Mouse (Mus musculus) liver, embryonic 18 days (tissue): ENCODE measurements around the gene Zbtb22. TPM values are rescaled to one million over a fixed set of nuclear protein-coding genes. Genes with fewer than 3 reads are reported as not detected.

Source experiments
- polyA plus RNA-seq: library from polyadenylated mRNA; depleted of rRNA; stranded (reverse); fragments of >200 nt; gene quantifications from 2 replicates; pipeline ENCODE4 v1.2.3, GENCODE M21; 2012; rRNA removed

Gene Zbtb22
- polyA plus RNA-seq, result 11.4 and 11.9 TPM in 2 replicates

DNA sequence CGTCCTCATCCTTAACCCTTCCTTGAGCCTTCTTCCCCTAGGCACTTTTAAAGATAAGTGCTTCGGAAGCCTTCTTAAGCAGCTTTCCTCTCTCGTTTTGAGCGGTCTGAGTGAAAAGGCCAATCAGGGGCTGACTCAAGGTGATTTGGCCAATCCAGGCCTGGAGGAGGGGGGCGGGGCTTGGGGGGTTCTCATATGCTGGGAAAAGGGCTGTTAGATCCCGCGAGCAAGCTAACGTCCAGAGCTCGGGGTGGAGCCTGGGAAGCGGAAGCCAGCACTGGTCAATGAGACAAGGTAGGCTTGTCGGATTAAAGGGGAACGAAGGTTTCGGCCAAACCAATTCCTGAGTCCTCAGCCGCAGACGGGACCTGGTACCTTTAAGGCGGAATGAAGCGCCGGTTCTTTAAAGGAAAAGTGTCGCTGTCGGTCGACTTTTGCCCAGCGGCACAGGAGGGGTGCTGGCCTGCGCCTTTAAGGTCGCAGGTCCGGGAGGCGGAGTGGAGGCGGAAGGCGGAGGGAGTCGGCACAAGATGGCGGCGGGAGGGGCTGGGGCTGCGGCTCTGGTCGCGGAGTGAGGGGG, at the start of gene Zbtb22, which contains the start of gene Tapbp:
Gene Zbtb22, plus strand, starts transcription at position 234 of the 580 bp plus-strand sequence.
Gene Tapbp, plus strand, starts transcription at position 229 of the 580 bp plus-strand sequence.

DNA sequence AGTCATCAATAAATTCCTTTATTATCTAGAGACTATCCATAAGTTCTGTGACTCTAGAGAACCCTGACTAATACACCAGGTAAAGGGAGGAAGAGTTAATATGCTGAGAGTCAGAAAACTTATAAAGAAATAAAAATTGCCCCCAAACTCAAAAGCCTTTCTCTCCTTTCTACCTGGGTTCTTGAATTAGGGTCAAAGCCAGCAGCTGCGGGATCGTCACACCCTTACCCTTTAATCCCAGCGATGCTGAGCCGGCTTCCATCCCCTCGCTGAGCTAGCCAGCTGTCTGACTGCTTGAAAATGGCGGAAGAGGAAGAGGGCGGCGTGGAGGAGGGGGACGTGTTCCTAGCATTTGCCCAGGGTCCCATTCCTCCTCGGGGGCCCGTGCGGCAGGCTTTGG, 42.2 kb upstream of the Zbtb22 start, which contains the start of gene Gm7029:
Gene Gm7029, plus strand, starts transcription at position 301 of the 400 bp plus-strand sequence.

DNA sequence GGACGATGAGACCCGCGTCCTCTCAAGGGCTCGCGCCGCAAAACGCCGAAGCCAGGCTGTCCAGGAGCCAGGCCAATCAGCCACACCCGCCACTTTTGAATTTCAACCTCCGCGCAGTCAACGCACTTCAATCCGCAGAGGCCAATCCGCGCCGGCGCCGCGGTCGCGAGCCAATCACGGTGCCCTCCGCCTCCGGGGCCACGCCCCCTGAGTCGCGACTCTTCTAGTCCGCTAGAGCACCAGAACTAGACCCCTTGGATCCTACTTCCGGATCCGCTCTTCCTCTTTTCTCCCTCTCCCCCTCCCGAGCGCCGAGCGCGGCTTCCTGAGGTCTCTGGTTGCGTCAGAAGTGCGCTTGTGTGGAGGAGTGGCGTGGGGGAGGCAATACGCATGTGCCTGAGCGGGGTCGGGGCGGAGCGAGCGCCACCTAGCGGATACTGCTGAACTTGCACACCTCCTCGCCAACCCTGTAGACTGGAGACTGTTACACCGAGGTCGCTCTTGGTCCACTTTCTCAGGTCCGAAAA, 25.1 kb upstream of the Zbtb22 start, which contains the start of gene Kifc1:
Gene Kifc1, minus strand, starts transcription at position 129 of the 527 bp plus-strand sequence.

DNA sequence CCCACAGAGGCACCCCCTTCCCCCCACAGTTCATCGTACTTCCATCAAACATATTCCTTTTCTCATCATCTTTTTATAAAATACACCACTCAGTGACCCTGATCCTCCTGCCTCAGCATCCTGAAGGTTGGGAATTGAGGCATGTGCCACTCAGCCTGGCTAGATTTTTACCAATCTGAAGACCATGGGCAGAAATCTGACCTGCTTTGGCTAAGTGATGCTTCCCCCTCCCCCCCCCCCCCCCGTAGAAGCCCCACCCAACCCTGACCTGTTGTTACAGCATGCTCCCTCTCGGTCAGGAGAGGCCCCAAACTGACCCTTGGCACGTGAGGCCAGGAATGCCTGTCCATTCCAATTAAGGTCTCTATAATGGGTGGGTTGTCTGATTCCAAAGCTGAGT, 10.9 kb upstream of the Zbtb22 start, which contains the start of gene Platr17:
Gene Platr17, plus strand, starts transcription at position 301 of the 400 bp plus-strand sequence.

DNA sequence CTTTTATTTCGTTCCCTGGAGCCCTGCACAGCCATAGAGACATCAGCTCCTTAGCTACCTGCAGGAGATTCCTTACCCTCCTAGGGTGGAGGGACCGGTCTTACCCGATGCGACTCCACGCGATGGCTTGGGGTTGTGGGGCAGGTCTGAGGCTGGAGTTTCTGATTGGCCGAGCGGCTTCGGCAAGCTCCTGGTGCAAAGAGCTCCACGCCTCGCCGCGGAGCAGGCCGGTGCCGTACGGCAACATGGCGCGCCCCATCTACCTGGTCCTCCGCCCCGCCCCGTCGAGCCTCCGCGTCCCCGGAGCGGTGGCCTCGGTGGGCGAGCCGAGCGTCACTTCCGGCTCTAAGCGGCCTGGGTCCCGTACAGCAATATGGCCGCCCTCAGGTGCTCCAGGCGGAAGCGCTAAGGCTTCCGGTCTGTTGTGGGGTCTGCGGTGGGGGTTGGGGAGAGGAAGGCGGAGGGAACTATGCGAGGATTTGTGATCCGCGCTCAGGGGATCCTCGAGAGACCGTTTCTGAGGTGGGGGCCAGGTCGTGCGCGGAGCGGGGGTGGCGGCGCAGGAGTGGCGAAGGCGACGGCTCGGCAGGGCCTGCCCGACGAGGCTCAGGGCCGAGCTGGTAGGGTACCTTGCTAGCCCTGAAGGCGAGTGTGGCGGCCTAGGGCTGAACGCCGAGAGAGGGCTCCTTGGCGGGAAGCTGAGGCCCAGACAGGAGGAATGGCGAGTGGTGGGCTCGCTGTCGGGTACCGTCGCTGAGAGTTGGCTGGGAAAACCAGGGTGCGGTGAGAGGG, 6.4 kb upstream of the Zbtb22 start, which contains the start of gene Daxx:
Gene Daxx, plus strand, starts transcription at position 338 of the 792 bp plus-strand sequence.

DNA sequence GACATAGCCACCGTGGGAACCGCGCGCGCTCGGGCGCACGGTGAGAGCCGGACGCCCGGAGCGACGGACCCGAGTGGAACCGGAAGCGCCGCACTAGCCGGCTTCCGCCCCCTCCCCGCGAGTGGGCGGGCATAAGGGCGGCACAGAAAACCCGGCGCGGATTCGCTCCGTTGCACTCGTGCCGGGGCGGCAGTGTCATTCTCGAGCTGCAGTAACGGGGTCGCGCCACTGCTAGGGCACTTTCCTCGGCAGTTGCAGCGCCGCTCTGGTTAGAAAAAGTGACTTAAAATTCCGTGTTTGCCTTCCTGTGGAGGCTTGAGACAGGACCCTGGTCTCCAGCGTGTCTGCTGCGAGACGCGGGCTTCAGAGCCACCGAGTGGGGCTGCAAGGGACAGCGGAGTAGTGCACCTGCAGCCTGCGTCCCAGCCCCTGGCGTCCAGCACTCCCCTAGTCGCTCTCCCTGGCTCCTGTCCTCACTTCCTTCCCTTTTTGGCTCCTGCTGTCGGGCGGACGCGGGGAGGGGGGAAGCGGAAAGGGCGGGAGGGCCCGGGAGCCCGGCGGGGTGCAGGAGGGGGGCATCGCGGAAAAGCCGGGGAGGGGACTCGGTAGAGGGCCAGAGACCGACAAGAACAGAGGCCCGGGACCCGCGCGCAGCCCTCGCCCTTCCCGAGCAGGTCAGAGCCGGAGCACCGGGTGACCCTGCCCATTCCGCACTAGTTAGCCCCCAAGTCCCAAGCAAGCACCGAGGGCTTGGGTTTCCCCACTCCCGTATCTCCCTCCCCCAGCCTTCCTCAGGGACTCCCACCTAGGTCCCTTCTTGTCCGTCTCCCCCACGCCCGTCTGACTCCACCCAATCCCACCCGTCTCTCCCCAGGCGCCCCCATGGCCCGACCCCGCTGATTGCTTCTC, 13.9 kb downstream of the Zbtb22 start, which contains the start of gene Rgl2:
Gene Rgl2, plus strand, starts transcription at position 173 of the 909 bp plus-strand sequence.

DNA sequence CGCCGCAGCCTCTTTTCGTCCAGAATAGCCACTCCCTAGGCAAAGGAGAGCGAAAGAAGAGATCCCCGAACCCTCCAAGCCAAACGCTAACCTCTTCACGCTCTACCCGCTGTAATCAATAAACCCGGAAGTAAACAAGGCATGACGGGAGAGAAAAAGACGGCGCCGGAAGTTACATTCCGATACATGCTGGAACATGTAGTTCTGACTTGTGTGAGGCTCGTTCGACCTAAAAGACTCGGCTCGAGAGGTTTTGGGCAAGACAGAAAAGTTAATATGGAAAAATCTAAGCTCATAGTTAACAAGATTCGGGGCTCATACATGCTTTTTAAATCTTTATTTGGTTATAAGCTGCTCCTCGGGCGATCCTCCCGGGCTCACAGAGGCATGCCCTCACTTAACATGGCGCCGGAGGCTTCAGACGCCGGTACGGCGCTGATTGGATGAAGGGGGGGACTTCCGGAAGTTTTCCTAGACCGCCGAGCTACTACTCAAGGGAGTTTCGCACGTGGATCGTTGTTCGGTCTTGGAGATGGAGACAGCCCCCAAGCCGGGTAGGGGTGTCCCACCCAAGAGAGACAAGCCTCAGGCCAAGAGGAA, 24.6 kb downstream of the Zbtb22 start, which contains the start of the genes Pfdn6 and Wdr46:
Gene Pfdn6, minus strand, starts transcription at position 138 of the 600 bp plus-strand sequence.
Gene Wdr46, plus strand, starts transcription at position 455 of the 600 bp plus-strand sequence.

GRCm38 (mm10) chr17:33951021-33951946, 35.6 kb downstream of the Zbtb22 start, which contains the start of gene B3galt4:
TSS of gene B3galt4 (minus strand) at chr17:33951488.

GRCm38 (mm10) chr17:33955555-33956214, 40.0 kb downstream of the Zbtb22 start, which contains the start of the genes Vps52 and Rps18:
TSS of gene Vps52 (plus strand) at chr17:33955812.
TSS of gene Rps18 (minus strand) at chr17:33956001.

Other genes with a start within 250 kb of the Zbtb22 start
- 86.0 and 104 TPM in 2 replicates for gene Hnrnpm, start 229.0 kb upstream of the Zbtb22 start, polyA plus RNA-seq
- gene March2, start 197.2 kb upstream of the Zbtb22 start, polyA plus RNA-seq, result 124 and 134 TPM in 2 replicates
- gene Rab11b, start 155.4 kb upstream of the Zbtb22 start, polyA plus RNA-seq, result 86.1 and 92.3 TPM in 2 replicates
- 51.8 and 56.4 TPM in 2 replicates for gene Angptl4, start 134.1 kb upstream of the Zbtb22 start, polyA plus RNA-seq
- 15.8 and 17.2 TPM in 2 replicates for gene Kank3, start 105.4 kb upstream of the Zbtb22 start, polyA plus RNA-seq
- 624 and 816 TPM in 2 replicates for gene Rps28, start 91.3 kb upstream of the Zbtb22 start, polyA plus RNA-seq
- gene Ndufa7, start 91.3 kb upstream of the Zbtb22 start, polyA plus RNA-seq, result 189 and 197 TPM in 2 replicates
- 8.3 and 9.0 TPM in 2 replicates for gene Cd320, start 72.8 kb upstream of the Zbtb22 start, polyA plus RNA-seq
- gene Gm7029, start 42.1 kb upstream of the Zbtb22 start, polyA plus RNA-seq, result not detected in 2 replicates
- 19.2 and 21.8 TPM in 2 replicates for gene Kifc1, start 25.2 kb upstream of the Zbtb22 start, polyA plus RNA-seq
- gene Platr17, start 10.8 kb upstream of the Zbtb22 start, polyA plus RNA-seq, result 0.63 and 0.78 TPM in 2 replicates
- 17.5 and 19.5 TPM in 2 replicates for gene Daxx, start 6.5 kb upstream of the Zbtb22 start, polyA plus RNA-seq
- 19.7 and 21.7 TPM in 2 replicates for gene Tapbp, start within 50 bp of the Zbtb22 start, polyA plus RNA-seq
- 21.4 and 28.9 TPM in 2 replicates for gene Rgl2, start 13.6 kb downstream of the Zbtb22 start, polyA plus RNA-seq
- 45.7 and 46.0 TPM in 2 replicates for gene Pfdn6, start 24.4 kb downstream of the Zbtb22 start, polyA plus RNA-seq
- gene Wdr46, start 24.8 kb downstream of the Zbtb22 start, polyA plus RNA-seq, result 11.8 and 12.7 TPM in 2 replicates
- gene B3galt4, start 35.6 kb downstream of the Zbtb22 start, polyA plus RNA-seq, result 1.4 and 1.9 TPM in 2 replicates
- 15.0 and 17.0 TPM in 2 replicates for gene Vps52, start 39.9 kb downstream of the Zbtb22 start, polyA plus RNA-seq
- gene Rps18, start 40.1 kb downstream of the Zbtb22 start, polyA plus RNA-seq, result 1,178 and 1,295 TPM in 2 replicates
- gene H2-K1, start 84.4 kb downstream of the Zbtb22 start, polyA plus RNA-seq, result 340 and 427 TPM in 2 replicates
- 12.5 and 18.5 TPM in 2 replicates for gene Ring1, start 108.8 kb downstream of the Zbtb22 start, polyA plus RNA-seq
- gene H2-Ke6, start 112.2 kb downstream of the Zbtb22 start, polyA plus RNA-seq, result 51.8 and 62.7 TPM in 2 replicates
- 42.7 and 48.3 TPM in 2 replicates for gene Slc39a7, start 115.8 kb downstream of the Zbtb22 start, polyA plus RNA-seq
- 18.5 and 21.0 TPM in 2 replicates for gene Rxrb, start 115.9 kb downstream of the Zbtb22 start, polyA plus RNA-seq
- gene Col11a2, start 123.5 kb downstream of the Zbtb22 start, polyA plus RNA-seq, result 0.48 and 0.67 TPM in 2 replicates
- gene H2-Oa, start 176.4 kb downstream of the Zbtb22 start, polyA plus RNA-seq, result 0.81 and 1.1 TPM in 2 replicates
- gene H2-DMa, start 203.6 kb downstream of the Zbtb22 start, polyA plus RNA-seq, result 4.5 and 5.3 TPM in 2 replicates
- gene Brd2, start 206.7 kb downstream of the Zbtb22 start, polyA plus RNA-seq, result 45.0 and 46.4 TPM in 2 replicates
- 0.83 and 0.86 TPM in 2 replicates for gene H2-DMb2, start 227.4 kb downstream of the Zbtb22 start, polyA plus RNA-seq
- gene H2-DMb1, start 237.2 kb downstream of the Zbtb22 start, polyA plus RNA-seq, result 2.5 and 2.6 TPM in 2 replicates